Mouse (Mus musculus): ENCODE measurements around the gene Shc1. TPM values are rescaled to one million over a fixed set of nuclear protein-coding genes. Genes with fewer than 3 reads are reported as not detected.

The Shc1 gene
- polyA plus RNA-seq, 1 experiment from 2014 or later = 108 TPM

DNA sequence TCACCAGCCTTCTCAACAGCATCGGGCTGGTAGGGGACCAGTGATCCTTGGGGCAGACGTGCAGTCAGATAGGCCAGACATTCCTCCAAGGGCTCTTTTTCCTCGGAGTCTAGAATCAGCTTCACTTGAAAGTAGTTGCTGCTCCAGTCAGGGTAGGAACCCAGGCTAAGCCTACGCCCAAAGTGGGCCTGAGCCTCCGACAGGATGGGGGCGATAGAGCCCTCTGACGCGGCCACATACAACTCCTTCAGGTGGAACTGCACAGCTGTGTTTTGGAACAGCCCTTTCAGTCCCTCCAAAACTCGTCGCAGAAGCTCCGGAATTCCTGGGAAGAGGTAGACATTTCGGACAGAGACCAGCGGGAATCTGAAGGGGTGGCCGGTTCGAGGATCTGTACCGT, 9.8 kb upstream of the Shc1 start:
- H3K4me3 ChIP-seq = no peak overlapping the region
- H3K9me3 ChIP-seq = no peaks in the 10 kb centered on the region
- no peak overlapping the region for H3K4me2 ChIP-seq
- H3K9ac ChIP-seq = no peak overlapping the region
- H3K27me3 ChIP-seq = no peaks in the 10 kb centered on the region
- H3K27ac ChIP-seq = no peak overlapping the region
- peaks cover 41% of the 10 kb centered on the region for H3K36me3 ChIP-seq
- 63% methylated on average over 16 of the region's 16 CpGs for WGBS
- peaks cover 7% of the 10 kb centered on the region for H3K4me1 ChIP-seq
- no peak for ATAC-seq (ENCODE audit: insufficient number of reproducible peaks, low FRiP score, low TSS enrichment, low read depth)

DNA sequence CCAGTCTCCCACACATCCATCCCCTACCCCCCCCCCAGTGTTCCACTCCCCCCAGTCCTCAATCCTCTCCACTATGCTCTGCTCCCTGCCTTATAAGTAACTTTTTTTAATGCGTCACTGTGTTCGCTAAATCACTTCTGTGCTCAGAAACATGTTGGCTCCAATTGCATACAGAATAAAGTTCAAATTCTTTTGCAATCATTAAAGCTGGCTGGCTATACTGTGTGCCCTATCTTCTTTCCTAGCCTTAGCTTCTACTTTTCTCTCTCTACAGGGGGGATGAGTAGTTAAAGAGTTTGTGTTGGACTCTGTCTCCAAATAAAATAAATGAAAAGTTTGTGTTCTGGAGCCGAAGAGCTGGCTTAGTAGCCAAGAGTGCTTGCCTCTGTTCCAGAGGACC, 8.5 kb upstream of the Shc1 start:
- H3K27ac ChIP-seq = no peak overlapping the region
- H3K9ac ChIP-seq = no peak overlapping the region
- no peak overlapping the region for H3K4me2 ChIP-seq
- no peaks in the 10 kb centered on the region for H3K9me3 ChIP-seq
- peaks cover 7% of the 10 kb centered on the region for H3K4me1 ChIP-seq
- peaks cover 38% of the 10 kb centered on the region for H3K36me3 ChIP-seq
- H3K27me3 ChIP-seq = no peaks in the 10 kb centered on the region
- 93% methylated on average over 3 of the region's 3 CpGs for WGBS
- no peak for ATAC-seq (ENCODE audit: insufficient number of reproducible peaks, low FRiP score, low TSS enrichment, low read depth)
- H3K4me3 ChIP-seq = no peak overlapping the region

DNA sequence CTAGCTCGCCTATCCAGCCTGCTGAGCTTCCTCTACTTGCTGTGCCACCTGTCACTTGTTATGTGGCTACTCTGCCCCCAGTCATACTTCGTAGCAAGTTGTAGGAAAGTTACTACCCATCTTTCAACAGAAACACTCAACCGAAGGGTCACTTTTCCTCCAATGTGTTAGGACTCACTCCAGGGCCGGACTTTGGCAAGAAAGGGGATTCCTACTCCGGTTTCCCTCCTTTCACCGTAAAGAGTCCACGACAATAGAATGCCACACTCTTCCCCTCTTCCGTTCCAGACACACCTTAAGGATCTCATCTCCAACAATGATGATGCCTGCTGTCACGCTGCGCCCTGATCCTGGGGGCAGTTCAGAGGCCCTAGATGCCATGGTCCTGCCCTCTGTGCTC, 7.4 kb upstream of the Shc1 start:
- Histone ChIP-seq H3K9ac (peak overlapping the region; percentile 31; the same call in 1 of the 2 replicates), H3K4me1 (peaks cover 7% of the 10 kb centered on the region), H3K9me3 (no peaks in the 10 kb centered on the region), H3K27me3 (no peaks in the 10 kb centered on the region), H3K4me2 (peak overlapping the region; percentile 56), H3K36me3 (peaks cover 40% of the 10 kb centered on the region), H3K27ac (no peak overlapping the region), H3K4me3 (peak overlapping the region; percentile 52)
- 81% methylated on average over 10 of the region's 10 CpGs for WGBS
- ATAC-seq (ENCODE audit: insufficient number of reproducible peaks, low FRiP score, low TSS enrichment, low read depth) = no peak

DNA sequence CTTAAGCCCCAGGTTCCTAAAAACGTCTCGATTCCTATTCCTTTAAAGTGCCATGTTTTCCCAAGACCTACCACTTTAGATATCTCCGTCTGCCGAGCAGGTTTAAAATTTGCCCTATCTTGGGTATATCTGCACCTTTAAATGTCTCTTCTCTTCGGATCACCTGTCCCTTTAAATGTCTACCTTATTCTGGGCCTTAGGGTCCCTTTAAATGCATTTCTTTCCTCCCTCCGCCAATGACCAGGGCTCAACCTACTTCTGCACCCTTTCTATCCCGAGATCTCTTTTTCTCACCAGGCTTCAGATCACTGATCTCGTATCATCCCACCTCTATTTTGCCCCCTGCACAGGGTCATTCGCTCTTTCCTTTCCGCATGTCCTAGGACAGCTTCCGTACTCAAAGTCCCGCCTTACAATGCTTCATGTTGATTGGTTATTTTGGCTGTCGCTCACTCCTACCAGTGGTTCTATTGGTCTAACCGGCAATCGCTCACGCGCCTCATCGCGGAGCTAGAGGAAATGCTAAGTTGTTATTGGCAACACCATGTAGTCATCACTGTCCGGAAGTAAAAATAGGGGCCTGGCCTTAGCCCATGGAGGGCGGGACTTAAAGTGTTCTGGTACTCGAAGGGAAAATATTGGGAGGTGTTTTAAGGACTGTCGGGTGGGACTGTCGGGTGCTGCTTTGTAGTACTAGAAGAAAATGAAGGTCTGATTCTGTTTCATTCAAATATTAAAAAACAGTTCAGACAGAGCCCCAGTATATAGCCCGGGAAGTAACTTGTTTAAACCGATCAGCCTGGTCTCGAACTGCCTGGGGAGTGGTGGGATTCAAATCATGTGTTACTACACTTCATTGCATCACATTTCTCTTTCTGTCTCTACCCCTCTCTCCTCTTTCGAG, 6.5 kb upstream of the Shc1 start, which contains the start of gene Flad1:
Gene Flad1 (minus strand): TSS at position 381 of the 904 bp plus-strand sequence.
- Histone ChIP-seq H3K27ac (peak within 1 kb of the TSS; percentile 55), H3K27me3 (no peaks in the 10 kb centered on the region), H3K9ac (peak within 1 kb of the TSS; percentile 31; the same call in 1 of the 2 replicates), H3K4me1 (peaks cover 13% of the 10 kb centered on the region), H3K36me3 (peaks cover 44% of the 10 kb centered on the region), H3K4me2 (peak within 1 kb of the TSS; percentile 56), H3K9me3 (no peaks in the 10 kb centered on the region), H3K4me3 (peak within 1 kb of the TSS; percentile 52)
- WGBS = 7% methylated on average over 28 of the region's 28 CpGs
- ATAC-seq (ENCODE audit: insufficient number of reproducible peaks, low FRiP score, low TSS enrichment, low read depth) = peak; percentile 98

DNA sequence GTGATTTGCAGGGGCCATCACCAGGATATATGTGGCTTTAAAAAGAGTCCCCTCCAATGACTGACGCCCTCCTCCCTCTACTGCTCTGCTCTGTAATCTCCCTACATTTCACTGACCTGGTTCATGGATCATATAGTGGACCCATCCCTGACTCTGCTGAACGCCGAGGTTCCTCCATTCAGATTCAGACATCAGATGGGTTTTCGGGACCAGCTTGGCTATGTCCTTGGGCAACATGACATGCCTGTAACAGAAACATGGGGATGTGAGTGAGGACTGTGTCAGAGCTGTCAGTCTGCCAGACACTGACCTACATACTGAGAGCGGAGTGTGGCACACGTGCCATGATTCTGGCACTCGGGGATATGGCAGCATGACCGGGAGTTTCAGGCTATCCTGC, 2.1 kb upstream of the Shc1 start:
- peaks cover 30% of the 10 kb centered on the region for H3K4me1 ChIP-seq
- no peak for ATAC-seq (ENCODE audit: insufficient number of reproducible peaks, low FRiP score, low TSS enrichment, low read depth)
- H3K9me3 ChIP-seq = no peaks in the 10 kb centered on the region
- no peaks in the 10 kb centered on the region for H3K27me3 ChIP-seq
- no peak overlapping the region for H3K4me3 ChIP-seq
- H3K36me3 ChIP-seq = peaks cover 29% of the 10 kb centered on the region
- WGBS = 92% methylated on average over 8 of the region's 8 CpGs
- no peak overlapping the region for H3K27ac ChIP-seq
- H3K9ac ChIP-seq = no peak overlapping the region
- 0 out of 2 replicates have a peak overlapping the region, but pooled peaks have one; percentile 70 for H3K4me2 ChIP-seq

DNA sequence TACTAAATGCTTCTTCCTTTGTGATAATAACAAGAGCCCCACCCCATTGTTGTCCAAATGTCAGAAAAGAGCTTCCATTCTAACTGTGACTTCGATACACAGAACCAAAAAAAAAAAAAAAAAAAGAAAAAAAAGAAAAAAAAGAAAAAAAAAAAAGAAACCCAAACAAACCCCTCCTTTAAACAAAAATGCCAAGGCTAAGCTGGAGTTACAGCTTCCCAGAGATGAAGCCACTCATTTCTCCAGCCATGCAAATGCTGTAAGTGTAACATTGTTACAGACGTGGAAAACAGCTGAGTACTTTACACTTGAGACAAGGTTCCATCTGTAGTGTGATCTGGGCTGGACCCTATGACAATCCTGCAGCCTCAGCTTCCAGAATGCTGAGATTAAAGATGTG, 1.1 kb upstream of the Shc1 start:
- 18% methylated on average over 2 of the region's 2 CpGs for WGBS
- ATAC-seq (ENCODE audit: insufficient number of reproducible peaks, low FRiP score, low TSS enrichment, low read depth) = no peak
- Histone ChIP-seq H3K4me3 (peak overlapping the region; percentile 65), H3K36me3 (peaks cover 29% of the 10 kb centered on the region), H3K9me3 (no peaks in the 10 kb centered on the region), H3K4me1 (peaks cover 38% of the 10 kb centered on the region), H3K27me3 (no peaks in the 10 kb centered on the region), H3K27ac (peak overlapping the region; percentile 97; the same call in 1 of the 2 replicates), H3K4me2 (peak overlapping the region; percentile 70), H3K9ac (peak overlapping the region; percentile 50)

DNA sequence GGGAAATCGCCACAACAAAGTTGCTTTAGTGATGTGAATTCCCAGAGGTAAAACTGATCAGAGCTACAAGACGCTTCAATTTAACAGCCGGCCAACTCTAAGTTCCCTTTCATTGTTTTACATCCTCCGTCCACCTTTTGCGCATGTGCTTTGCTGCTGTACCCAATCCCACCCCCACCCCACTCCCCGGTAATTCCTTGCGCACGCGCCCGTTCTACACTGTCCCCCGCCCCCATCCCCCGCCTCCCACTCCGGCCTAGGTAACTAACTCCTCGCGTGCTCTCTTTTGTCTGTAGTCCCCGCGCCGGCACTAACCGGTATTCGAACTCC, 438 bp upstream of the Shc1 start:
- ATAC-seq (ENCODE audit: insufficient number of reproducible peaks, low FRiP score, low TSS enrichment, low read depth) = peak; percentile 20; the same call in 1 of the 2 replicates
- peak overlapping the region; percentile 70 for H3K4me2 ChIP-seq
- WGBS = under 1% methylated on average over 20 of the region's 20 CpGs

DNA sequence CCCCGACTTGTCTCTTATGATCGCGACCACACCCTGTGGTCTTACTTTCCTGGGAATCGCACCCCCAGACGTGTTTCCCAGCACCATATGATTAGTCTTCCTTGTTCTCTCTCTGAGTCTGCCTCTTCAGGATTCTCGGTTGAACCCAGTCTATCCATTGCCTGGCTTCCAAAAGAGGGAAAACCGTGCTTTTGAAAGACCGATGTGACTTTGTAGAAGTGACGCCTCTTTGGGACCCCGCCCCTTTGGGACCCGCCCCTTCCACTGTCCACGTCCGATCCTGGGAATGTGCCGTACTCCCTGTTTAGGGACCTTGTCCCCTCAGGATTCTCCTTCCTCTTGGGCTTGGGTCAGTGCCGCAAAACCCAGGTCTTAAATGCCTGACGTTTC, 613 bp downstream of the Shc1 start:
- no peak for ATAC-seq (ENCODE audit: insufficient number of reproducible peaks, low FRiP score, low TSS enrichment, low read depth)
- peak overlapping the region; percentile 70 for H3K4me2 ChIP-seq
- H3K27me3 ChIP-seq = no peaks in the 10 kb centered on the region
- no peaks in the 10 kb centered on the region for H3K9me3 ChIP-seq
- H3K4me3 ChIP-seq = peak overlapping the region; percentile 65
- H3K4me1 ChIP-seq = peaks cover 53% of the 10 kb centered on the region
- H3K27ac ChIP-seq = peak overlapping the region; percentile 97
- WGBS = under 1% methylated on average over 16 of the region's 16 CpGs
- peaks cover 31% of the 10 kb centered on the region for H3K36me3 ChIP-seq
- H3K9ac ChIP-seq = peak overlapping the region; percentile 46

More for the DNA sequence above, 438 bp upstream of the Shc1 start:
- H3K36me3 ChIP-seq = peaks cover 29% of the 10 kb centered on the region
- no peaks in the 10 kb centered on the region for H3K27me3 ChIP-seq
- peak overlapping the region; percentile 65 for H3K4me3 ChIP-seq
- no peaks in the 10 kb centered on the region for H3K9me3 ChIP-seq
- H3K4me1 ChIP-seq = peaks cover 44% of the 10 kb centered on the region
- H3K27ac ChIP-seq = peak overlapping the region; percentile 97
- peak overlapping the region; percentile 50 for H3K9ac ChIP-seq

DNA sequence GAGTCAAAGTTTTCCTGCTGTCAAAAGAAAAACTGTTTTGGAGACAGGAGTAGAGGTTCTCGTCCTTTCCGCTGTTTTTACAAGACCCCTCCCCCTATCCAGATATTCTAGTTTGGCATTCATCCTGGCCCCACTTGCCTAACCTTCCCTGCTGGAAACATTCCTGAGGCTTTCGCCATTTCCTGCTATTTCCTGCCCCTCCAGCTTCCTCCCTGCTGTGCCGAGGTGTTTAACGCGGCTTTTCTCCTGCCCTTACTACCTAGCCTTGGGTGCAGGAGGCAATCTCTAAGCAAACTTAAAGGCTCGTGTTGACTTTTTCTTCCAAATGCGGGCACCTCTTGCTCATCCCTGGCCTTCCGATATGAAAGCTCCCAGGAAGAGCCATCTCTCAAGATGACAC, 1.3 kb downstream of the Shc1 start:
- Histone ChIP-seq H3K9ac (peak overlapping the region; percentile 46), H3K4me2 (peak overlapping the region; percentile 70), H3K27ac (peak overlapping the region; percentile 97), H3K4me3 (peak overlapping the region; percentile 65), H3K4me1 (peaks cover 58% of the 10 kb centered on the region), H3K36me3 (peaks cover 31% of the 10 kb centered on the region), H3K9me3 (no peaks in the 10 kb centered on the region), H3K27me3 (no peaks in the 10 kb centered on the region)
- ATAC-seq (ENCODE audit: insufficient number of reproducible peaks, low FRiP score, low TSS enrichment, low read depth) = no peak
- WGBS = under 1% methylated on average over 9 of the region's 9 CpGs

DNA sequence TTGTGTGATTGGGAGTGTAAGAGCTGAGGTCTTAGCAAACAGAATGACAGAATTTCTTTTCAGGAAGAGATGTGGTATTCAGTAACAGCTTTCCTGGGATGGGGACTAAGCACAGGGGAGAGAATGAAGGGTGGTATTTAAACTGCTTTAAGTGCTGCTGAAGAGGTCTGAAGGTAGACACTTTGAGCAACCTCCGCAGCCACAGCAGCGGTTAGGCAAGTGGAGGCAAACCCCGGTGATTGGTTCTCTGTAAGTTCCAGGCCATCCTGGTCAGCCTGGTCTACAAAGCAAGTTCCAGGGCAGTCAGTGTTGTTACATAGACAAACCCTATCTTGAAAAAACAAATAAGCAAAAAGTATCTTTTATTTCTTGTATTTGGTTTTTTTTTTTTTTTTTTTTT, 1.7 kb downstream of the Shc1 start:
- peaks cover 31% of the 10 kb centered on the region for H3K36me3 ChIP-seq
- no peaks in the 10 kb centered on the region for H3K27me3 ChIP-seq
- H3K4me1 ChIP-seq = peaks cover 61% of the 10 kb centered on the region
- peak overlapping the region; percentile 70 for H3K4me2 ChIP-seq
- peak overlapping the region; percentile 46 for H3K9ac ChIP-seq
- peak overlapping the region; percentile 97 for H3K27ac ChIP-seq
- WGBS = 10% methylated on average over 3 of the region's 3 CpGs
- peak overlapping the region; percentile 65 for H3K4me3 ChIP-seq
- no peaks in the 10 kb centered on the region for H3K9me3 ChIP-seq
- ATAC-seq (ENCODE audit: insufficient number of reproducible peaks, low FRiP score, low TSS enrichment, low read depth) = no peak

DNA sequence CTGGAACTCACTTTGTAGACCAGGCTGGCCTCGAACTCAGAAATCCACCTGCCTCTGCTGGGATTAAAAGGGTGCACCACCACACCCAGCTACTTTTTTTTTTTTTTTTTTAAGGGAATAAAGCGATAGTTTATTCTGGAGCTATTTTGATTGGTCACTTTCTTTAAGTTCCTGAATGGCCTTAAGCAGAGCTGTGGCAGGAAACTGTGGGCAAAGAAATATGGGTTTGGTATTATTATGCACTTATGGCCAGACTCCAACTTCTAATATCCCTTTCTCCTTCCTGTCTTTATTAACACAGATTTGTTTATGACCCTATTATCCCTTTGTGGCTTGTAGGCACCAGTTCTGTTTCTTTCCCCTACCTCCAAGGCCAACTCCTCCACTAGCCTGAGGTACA, 2.2 kb downstream of the Shc1 start:
- 37% methylated on average over 2 of the region's 2 CpGs for WGBS
- Histone ChIP-seq H3K4me1 (peaks cover 61% of the 10 kb centered on the region), H3K4me2 (peak overlapping the region; percentile 70), H3K36me3 (peaks cover 31% of the 10 kb centered on the region), H3K27me3 (no peaks in the 10 kb centered on the region), H3K4me3 (peak overlapping the region; percentile 65), H3K9me3 (no peaks in the 10 kb centered on the region), H3K27ac (peak overlapping the region; percentile 97), H3K9ac (no peak overlapping the region)
- ATAC-seq (ENCODE audit: insufficient number of reproducible peaks, low FRiP score, low TSS enrichment, low read depth) = no peak

DNA sequence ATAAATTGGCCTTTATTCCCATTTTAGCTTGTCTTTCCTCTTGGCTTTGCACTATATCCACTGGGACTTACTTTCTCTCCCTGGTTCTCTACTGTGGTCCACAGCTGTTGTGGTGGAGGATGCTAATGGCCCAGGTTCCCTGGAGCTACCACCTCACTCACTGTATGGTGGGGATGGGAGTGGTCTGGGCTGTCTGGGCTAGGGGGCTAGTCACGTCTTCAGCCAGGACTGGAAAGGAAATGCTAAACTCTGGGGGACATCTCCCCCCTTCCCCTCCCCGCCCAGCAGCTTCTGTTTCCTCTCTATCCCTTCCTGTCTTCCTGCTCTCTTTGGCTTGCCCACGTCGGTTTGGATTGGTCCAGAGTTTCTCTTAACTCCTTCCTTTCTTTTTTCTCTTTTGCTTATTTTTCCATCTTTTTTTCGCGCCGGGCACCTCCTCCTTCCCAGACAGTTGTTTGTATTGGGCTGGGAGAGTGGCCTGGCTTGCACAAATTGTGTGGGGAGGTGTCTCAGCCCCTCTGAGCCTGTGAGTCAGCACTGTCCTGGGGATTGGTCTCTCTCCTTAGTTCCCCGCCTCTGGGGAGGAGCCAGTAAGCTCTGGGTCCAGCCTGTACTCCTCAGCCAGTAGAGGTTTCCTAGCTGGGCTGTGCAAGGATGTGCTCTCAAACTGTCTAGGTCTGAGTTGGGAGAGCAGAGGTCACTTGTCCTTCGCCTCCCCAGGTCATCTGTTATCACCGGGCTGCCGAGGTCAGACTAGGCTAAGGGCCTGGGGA, 2.9 kb downstream of the Shc1 start:
- peaks cover 28% of the 10 kb centered on the region for H3K36me3 ChIP-seq
- peak overlapping the region; percentile 65 for H3K4me3 ChIP-seq
- WGBS = 4% methylated on average over 11 of the region's 11 CpGs
- H3K27ac ChIP-seq = peak overlapping the region; percentile 97
- H3K9ac ChIP-seq = peak overlapping the region; percentile 50
- peak; percentile 78 for ATAC-seq (ENCODE audit: insufficient number of reproducible peaks, low FRiP score, low TSS enrichment, low read depth)
- H3K9me3 ChIP-seq = no peaks in the 10 kb centered on the region
- peak overlapping the region; percentile 70 for H3K4me2 ChIP-seq
- H3K4me1 ChIP-seq = peaks cover 60% of the 10 kb centered on the region
- H3K27me3 ChIP-seq = no peaks in the 10 kb centered on the region

Measured in limb, embryonic 15.5 days (tissue).